Mouse (Mus musculus) myocyte (in vitro differentiated cells): ENCODE measurements at regions not wholly inside any gene's neighbourhood (a gene's known extent, or its start where the extent isn't known, plus 50 kb on each side); places are given as distances from the start of the nearest gene placed in this dataset.

Experiments
- H3K27me3 ChIP-seq: one replicate; pipeline ENCODE4 v1.6.1; 2011; ENCODE audit not compliant: control insufficient read depth, insufficient read depth, insufficient read length
- H3K36me3 ChIP-seq: one replicate; pipeline ENCODE4 v1.6.1; 2011; ENCODE audit not compliant: control insufficient read depth, insufficient read depth
- H3K4me2 ChIP-seq: one replicate; pipeline ENCODE4 v1.6.1; 2011; ENCODE audit warnings: low read depth, control low read depth
- H3K4me3 ChIP-seq: one replicate; pipeline ENCODE4 v1.5.1; 2011; ENCODE audit warnings: mild to moderate bottlenecking, control low read depth, moderate library complexity
- H3K79me2 ChIP-seq: one replicate; pipeline ENCODE4 v1.6.1; 2011; ENCODE audit not compliant: control insufficient read depth, insufficient read depth
- H3ac ChIP-seq: one replicate; pipeline ENCODE4 v1.6.1; 2011; ENCODE audit not compliant: control insufficient read depth, insufficient read length
- CEBPB ChIP-seq: IDR thresholded peaks from 2 replicates; pipeline ENCODE4 v1.6.1; 2011; ENCODE audit warnings: mild to moderate bottlenecking, moderate library complexity; ENCODE audit not compliant: poor library complexity, insufficient read depth, severe bottlenecking
- E2F4 ChIP-seq: IDR thresholded peaks from one replicate; pipeline ENCODE4 v1.6.1; 2011; ENCODE audit warnings: mild to moderate bottlenecking, control low read depth, moderate library complexity; ENCODE audit not compliant: insufficient read depth
- MAX ChIP-seq: IDR thresholded peaks from one replicate; pipeline ENCODE4 v1.6.1; 2011; ENCODE audit warnings: low read depth, mild to moderate bottlenecking, control low read depth
- MYOD1 ChIP-seq, 3 experiments: IDR thresholded peaks; one replicate each; pipeline ENCODE4 v1.6.1; 2011; ENCODE audit warnings: control low read depth in 2 of 3, low read depth in 2 of 3, mild to moderate bottlenecking in 2 of 3, moderate library complexity in 1 of 3; ENCODE audit not compliant: insufficient read length in 2 of 3, control insufficient read depth in 1 of 3
- MYOG ChIP-seq, 3 experiments: IDR thresholded peaks; one replicate each; pipeline ENCODE4 v1.6.1; 2011; ENCODE audit warnings: control low read depth in 2 of 3, low read depth in 2 of 3, mild to moderate bottlenecking in 2 of 3; ENCODE audit not compliant: insufficient read length in 2 of 3, control insufficient read depth in 1 of 3, insufficient read depth in 1 of 3
- POLR2A ChIP-seq: IDR thresholded peaks from one replicate; pipeline ENCODE4 v1.6.1; 2011; ENCODE audit warnings: low read depth, mild to moderate bottlenecking, control low read depth, moderate library complexity; ENCODE audit not compliant: insufficient read length
- POLR2AphosphoS2 ChIP-seq: IDR thresholded peaks from one replicate; pipeline ENCODE4 v1.6.1; 2011; ENCODE audit warnings: low read depth, control low read depth; ENCODE audit not compliant: insufficient read length
- REST ChIP-seq: IDR thresholded peaks from one replicate; pipeline ENCODE4 v1.6.1; 2011; ENCODE audit warnings: mild to moderate bottlenecking, control low read depth, moderate library complexity; ENCODE audit not compliant: insufficient read depth, insufficient read length
- SRF ChIP-seq: IDR thresholded peaks from one replicate; pipeline ENCODE4 v1.6.1; 2011; ENCODE audit warnings: low read depth; ENCODE audit not compliant: control insufficient read depth, insufficient read length
- TCF12 ChIP-seq: IDR thresholded peaks from one replicate; pipeline ENCODE4 v1.6.1; 2011; ENCODE audit warnings: mild to moderate bottlenecking, control low read depth; ENCODE audit not compliant: poor library complexity, insufficient read depth, severe bottlenecking
- TCF3 ChIP-seq: IDR thresholded peaks from one replicate; pipeline ENCODE4 v1.6.1; 2011; ENCODE audit warnings: low read depth, control low read depth; ENCODE audit not compliant: insufficient read length
- USF1 ChIP-seq: IDR thresholded peaks from one replicate; pipeline ENCODE4 v1.6.1; 2011; ENCODE audit warnings: low read depth, mild to moderate bottlenecking, control low read depth, moderate library complexity

GRCm38 (mm10) chr2:131745381-131745895 is 114.1 kb downstream of the Erv3 start:
- Histone ChIP-seq H3K27me3 (no peaks in the 10 kb centered on the region), H3K4me3 (no peak overlapping the region), H3K4me2 (no peak overlapping the region), H3K79me2 (no peaks in the 10 kb centered on the region), H3K36me3 (no peaks in the 10 kb centered on the region), H3ac (no peak overlapping the region)
- TF ChIP-seq MYOD1 (IDR thresholded peaks at IDR 0.05; ENCODE audit: control insufficient read depth in 1 of 3, insufficient read length in 2 of 3, low read depth in 2 of 3) (no peak), USF1 (no peak), MAX (no peak), E2F4 (no peak), MYOG (IDR thresholded peaks at IDR 0.05; ENCODE audit: control insufficient read depth in 1 of 3, insufficient read depth in 1 of 3, insufficient read length in 2 of 3, low read depth in 2 of 3) (no peak), TCF3 (no peak)

- Histone ChIP-seq H3ac (no peak overlapping the region), H3K79me2 (no peaks in the 10 kb centered on the region), H3K27me3 (no peaks in the 10 kb centered on the region), H3K36me3 (no peaks in the 10 kb centered on the region), H3K4me3 (no peak overlapping the region), H3K4me2 (no peak overlapping the region)
- TF ChIP-seq CEBPB (no peak), SRF (no peak), TCF3 (no peak), E2F4 (no peak), MYOD1 (IDR thresholded peaks at IDR 0.05; ENCODE audit: control insufficient read depth in 1 of 3, insufficient read length in 2 of 3, low read depth in 2 of 3) (no peak), MAX (no peak), MYOG (IDR thresholded peaks at IDR 0.05; ENCODE audit: control insufficient read depth in 1 of 3, insufficient read depth in 1 of 3, insufficient read length in 2 of 3, low read depth in 2 of 3) (no peak), REST (no peak), USF1 (no peak), POLR2A (no peak), POLR2AphosphoS2 (no peak), TCF12 (no peak)
Measured at GRCm38 (mm10) chr2:131744957-131745356, 114.6 kb downstream of the Erv3 start.

GRCm38 (mm10) chr2:131740456-131740855 is 119.1 kb downstream of the Erv3 start:
- H3ac ChIP-seq: no peak overlapping the region
- no peak for TF ChIP-seq MAX
- TF ChIP-seq MYOD1 (IDR thresholded peaks at IDR 0.05; ENCODE audit: control insufficient read depth in 1 of 3, insufficient read length in 2 of 3, low read depth in 2 of 3): peak in 2 of 3 experiments; percentile 11 to 30
- no peak overlapping the region for H3K4me2 ChIP-seq
- no peaks in the 10 kb centered on the region for H3K36me3 ChIP-seq
- H3K79me2 ChIP-seq: no peaks in the 10 kb centered on the region
- no peaks in the 10 kb centered on the region for H3K27me3 ChIP-seq
- no peak overlapping the region for H3K4me3 ChIP-seq

- H3K4me2 ChIP-seq: no peak overlapping the region
- H3K36me3 ChIP-seq: no peaks in the 10 kb centered on the region
- no peaks in the 10 kb centered on the region for H3K79me2 ChIP-seq
- H3K4me3 ChIP-seq: no peak overlapping the region
- no peak overlapping the region for H3ac ChIP-seq
- TF ChIP-seq TCF12: no peak
- no peak for TF ChIP-seq SRF
- no peak for TF ChIP-seq CEBPB
- no peak for TF ChIP-seq REST
- no peak for TF ChIP-seq E2F4
- TF ChIP-seq TCF3: no peak
- TF ChIP-seq MYOG (IDR thresholded peaks at IDR 0.05; ENCODE audit: control insufficient read depth in 1 of 3, insufficient read depth in 1 of 3, insufficient read length in 2 of 3, low read depth in 2 of 3): no peak
- TF ChIP-seq POLR2AphosphoS2: no peak
- TF ChIP-seq MYOD1 (IDR thresholded peaks at IDR 0.05; ENCODE audit: control insufficient read depth in 1 of 3, insufficient read length in 2 of 3, low read depth in 2 of 3): no peak
- TF ChIP-seq USF1: no peak
- no peak for TF ChIP-seq POLR2A
- TF ChIP-seq MAX: no peak
- H3K27me3 ChIP-seq: no peaks in the 10 kb centered on the region
Measured at GRCm38 (mm10) chr2:131739022-131739421, 120.5 kb downstream of the Erv3 start.

- Histone ChIP-seq H3K27me3 (no peaks in the 10 kb centered on the region), H3ac (no peak overlapping the region), H3K4me2 (no peak overlapping the region), H3K4me3 (no peak overlapping the region), H3K36me3 (no peaks in the 10 kb centered on the region), H3K79me2 (no peaks in the 10 kb centered on the region)
- no peak for TF ChIP-seq MYOD1 (IDR thresholded peaks at IDR 0.05; ENCODE audit: control insufficient read depth in 1 of 3, insufficient read length in 2 of 3, low read depth in 2 of 3)
Measured at GRCm38 (mm10) chr2:131734740-131735378, 124.7 kb downstream of the Erv3 start.
